Mouse (Mus musculus) CD4-positive, CD25-positive, alpha-beta regulatory T cell, adult 9 weeks (primary cell): Measurements from ENCODE around the gene Mybl2. TPM values are rescaled to one million over a fixed set of nuclear protein-coding genes. Genes with fewer than 3 reads are reported as not detected.

Experiments
- polyA plus RNA-seq: library from polyadenylated mRNA; unstranded; fragments of 100-300 nt; shearing (Covaris generic); gene quantifications from one replicate; pipeline ENCODE4 v1.2.1, GENCODE M21; 2017

Mybl2 gene
- polyA plus RNA-seq, result 3.8 TPM

GRCm38 (mm10) chr2:163054335-163054840, at the start of gene Mybl2:
Mybl2 (plus strand) TSS chr2:163054687.

DNA sequence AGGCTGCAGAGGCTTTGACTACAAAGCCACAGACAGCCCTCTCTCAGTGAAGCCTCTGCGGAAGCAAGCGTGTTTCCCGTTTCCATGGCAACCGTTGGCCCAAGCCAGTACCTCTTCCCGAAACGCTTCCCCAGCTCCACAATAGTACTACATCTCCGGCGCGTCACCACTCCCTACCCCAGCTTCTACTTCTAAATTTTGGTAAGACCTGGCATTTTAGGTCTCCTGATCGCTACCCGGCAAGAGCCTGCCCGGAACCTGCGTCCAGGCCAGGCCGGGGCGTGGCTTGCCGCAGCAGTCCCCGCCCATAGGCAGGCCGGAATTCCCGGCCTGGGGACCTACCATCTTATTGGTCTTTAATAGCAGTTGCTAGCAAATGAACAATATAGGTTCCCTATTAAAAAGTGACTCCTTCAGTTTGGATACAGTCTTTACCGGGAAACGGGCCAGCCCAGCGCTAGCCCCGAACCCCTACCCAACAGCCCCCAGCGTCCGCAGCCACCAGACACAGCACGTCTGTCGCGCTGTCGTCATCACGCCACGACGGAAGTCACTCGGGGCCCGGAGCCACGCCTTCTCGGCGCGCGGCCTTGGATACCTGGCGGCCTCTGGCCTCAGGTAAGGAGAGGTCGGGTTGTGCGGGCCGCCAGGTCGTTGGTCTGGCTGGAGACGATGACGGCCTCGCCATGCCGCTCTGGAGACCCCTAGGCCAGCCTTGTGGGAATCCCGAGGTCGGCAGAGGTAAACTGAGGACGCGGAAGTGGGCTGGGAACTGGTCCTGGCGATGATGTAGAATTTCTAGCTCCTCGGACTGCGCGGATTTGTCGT, 37.4 kb upstream of the Mybl2 start, which contains the start of gene Ift52:
Gene Ift52, plus strand, starts transcription at position 439 of the 828 bp plus-strand sequence.

GRCm38 (mm10) chr2:163087728-163088127, 33.2 kb downstream of the Mybl2 start, which contains the start of gene Gtsf1l:
Gtsf1l (minus strand) TSS chr2:163087855.

Other genes with a start within 250 kb of the Mybl2 start
- gene Srsf6, start 123.2 kb upstream of the Mybl2 start, polyA plus RNA-seq, result 32.8 TPM
- gene L3mbtl1, start 111.2 kb upstream of the Mybl2 start, polyA plus RNA-seq, result not detected
- not detected for gene Sgk2, start 67.4 kb upstream of the Mybl2 start, polyA plus RNA-seq
- gene Ift52, start 37.3 kb upstream of the Mybl2 start, polyA plus RNA-seq, result 68.5 TPM
- not detected for gene Gtsf1l, start 33.2 kb downstream of the Mybl2 start, polyA plus RNA-seq
- gene Tox2, start 148.4 kb downstream of the Mybl2 start, polyA plus RNA-seq, result 8.4 TPM